Comparison of ENCODE assay signal across 7 mouse cellular contexts in genomic region chr2:16355611-16356105, GRCm38 (mm10). TPM values are rescaled to one million over a fixed set of nuclear protein-coding genes. Genes with fewer than 3 reads are reported as not detected.
DNase-seq lines count a peak whose midpoint lies in the region; ATAC-seq and TF ChIP-seq lines count a peak whose summit lies in the region.

No protein-coding gene starts in this region.

- H3K36me3 ChIP-seq in embryonic facial prominence, embryonic 10.5 days (replicated peaks) = no peaks in the 10 kb centered on the region
- H3K36me3 ChIP-seq in hindbrain, postnatal 0 days (ENCODE audit: insufficient read depth, low read length) = no peaks in the 10 kb centered on the region
- no peaks in the 10 kb centered on the region for H3K36me3 ChIP-seq in lung, postnatal 0 days (ENCODE audit: insufficient read depth, low read length)

- peak; percentile 93 for ATAC-seq in hindbrain, postnatal 0 days
- peak; percentile 35 for ATAC-seq in lung, postnatal 0 days

- H3K4me2 ChIP-seq in hindbrain, postnatal 0 days (ENCODE audit: low read depth, low read length) = peak overlapping the region; percentile 78
- H3K4me2 ChIP-seq in lung, postnatal 0 days (replicated peaks; ENCODE audit: low read depth, low read length) = peak overlapping the region; percentile 82

- WGBS in embryonic facial prominence, embryonic 10.5 days = under 1% methylated on average over 22 of the region's 22 CpGs
- WGBS in hindbrain, postnatal 0 days = under 1% methylated on average over 22 of the region's 22 CpGs
- WGBS in lung, postnatal 0 days = under 1% methylated on average over 22 of the region's 22 CpGs

- DNase-seq in left cerebral cortex, postnatal 10 days (ENCODE audit: extremely low spot score in 1 of 2, low spot score in 2 of 2) = peak; percentile 65 to 73
- no peak for DNase-seq in left cerebral cortex, adult 9 months (ENCODE audit: low spot score in 2 of 2)
- DNase-seq in adrenal gland, postnatal 36 days = peak; percentile 4 to 8
- DNase-seq in embryonic facial prominence, embryonic 10.5 days (ENCODE audit: low spot score) = peak; percentile 92
- peak; percentile 88 for DNase-seq in hindbrain, postnatal 0 days (ENCODE audit: low spot score)
- peak; percentile 32 for DNase-seq in lung, postnatal 0 days (ENCODE audit: low spot score)
- peak; percentile 55 for DNase-seq in right cerebral cortex, postnatal 4 days

- peak; percentile 17; the same call in 1 of the 2 replicates for TF ChIP-seq CTCF in hindbrain, postnatal 0 days (IDR thresholded peaks at IDR 0.05; ENCODE audit: low read depth)
- no peak for TF ChIP-seq CTCF in lung, postnatal 0 days (IDR thresholded peaks at IDR 0.05)

- H3K27ac ChIP-seq in embryonic facial prominence, embryonic 10.5 days (replicated peaks) = peak overlapping the region; percentile 92
- peak overlapping the region; percentile 91 for H3K27ac ChIP-seq in hindbrain, postnatal 0 days
- peak overlapping the region; percentile 69; the same call in 1 of the 2 replicates for H3K27ac ChIP-seq in lung, postnatal 0 days (ENCODE audit: low read length)

- intact Hi-C loops in left cerebral cortex, postnatal 10 days (cut with DNase I) = loop anchor here (5.0 to 10.0 kb wide), 4 partner anchors 379 to 1258 kb away; no protein-coding TSS in a partner anchor

- H3K9me3 ChIP-seq in embryonic facial prominence, embryonic 10.5 days = no peaks in the 10 kb centered on the region
- no peaks in the 10 kb centered on the region for H3K9me3 ChIP-seq in hindbrain, postnatal 0 days (ENCODE audit: low read length)
- H3K9me3 ChIP-seq in lung, postnatal 0 days (ENCODE audit: low read length) = no peaks in the 10 kb centered on the region

- H3K4me1 ChIP-seq in embryonic facial prominence, embryonic 10.5 days = peaks cover 24% of the 10 kb centered on the region
- no peaks in the 10 kb centered on the region for H3K4me1 ChIP-seq in hindbrain, postnatal 0 days (ENCODE audit: insufficient read depth, low read length)
- no peaks in the 10 kb centered on the region for H3K4me1 ChIP-seq in lung, postnatal 0 days (ENCODE audit: insufficient read depth, low read depth, low read length)

- no peaks in the 10 kb centered on the region; the same call in 1 of the 2 replicates for H3K27me3 ChIP-seq in embryonic facial prominence, embryonic 10.5 days (replicated peaks; ENCODE audit: low read depth, poor library complexity, severe bottlenecking)
- no peaks in the 10 kb centered on the region for H3K27me3 ChIP-seq in hindbrain, postnatal 0 days (ENCODE audit: insufficient read depth, low read length)
- H3K27me3 ChIP-seq in lung, postnatal 0 days (replicated peaks; ENCODE audit: insufficient read depth, low read length) = no peaks in the 10 kb centered on the region

- peak overlapping the region; percentile 70 for H3K4me3 ChIP-seq in embryonic facial prominence, embryonic 10.5 days
- H3K4me3 ChIP-seq in hindbrain, postnatal 0 days (ENCODE audit: low read length) = peak overlapping the region; percentile 80
- H3K4me3 ChIP-seq in lung, postnatal 0 days (ENCODE audit: low read depth, low read length) = peak overlapping the region; percentile 58

- no peak for TF ChIP-seq EP300 in lung, postnatal 0 days (IDR thresholded peaks at IDR 0.05)

- peak overlapping the region; percentile 71 for H3K9ac ChIP-seq in hindbrain, postnatal 0 days (replicated peaks; ENCODE audit: low read length)
- peak overlapping the region; percentile 44 for H3K9ac ChIP-seq in lung, postnatal 0 days (replicated peaks; ENCODE audit: low read depth)

RNA-seq across cellular contexts. Expression of gene Plxdc2, which starts 0.4 kb away (rescaled TPM):
- 10 to 100 TPM; 33.4 to 34.2 TPM for total RNA-seq in left cerebral cortex, postnatal 10 days (2021)
- 10 to 100 TPM; 12.9 to 17.8 TPM for total RNA-seq in adrenal gland, postnatal 36 days (2021)
- polyA plus RNA-seq in embryonic facial prominence, embryonic 10.5 days (2016; fragmentation: Nextera tagmentation; extraction: Ambion mirVana) = 16.8 and 20.0 TPM in 2 replicates
- 29.0 and 33.2 TPM in 2 replicates for total RNA-seq in hindbrain, postnatal 0 days (2014; rRNA removed)
- polyA plus RNA-seq in hindbrain, postnatal 0 days (2015; fragmentation: Nextera tagmentation; extraction: Ambion mirVana) = 30.9 and 33.2 TPM in 2 replicates
- polyA plus RNA-seq in lung, postnatal 0 days (2015; fragmentation: Nextera tagmentation; extraction: Ambion mirVana) = 108 and 113 TPM in 2 replicates

Comparison
In these comparisons a context has a peak if more than half of its experiments do, and no peak if none do; other contexts are left out.
1. DNase-seq: peak in left cerebral cortex, postnatal 10 days (2 of 2), adrenal gland, postnatal 36 days (2 of 2), embryonic facial prominence, embryonic 10.5 days (single experiment), hindbrain, postnatal 0 days (single experiment), lung, postnatal 0 days (single experiment) and right cerebral cortex, postnatal 4 days (single experiment); none in left cerebral cortex, adult 9 months (0 of 2).
2. Peak in every context shown above with its lines, with median percentiles within 50 percentile points of each other: H3K27ac ChIP-seq and H3K4me3 ChIP-seq.